Mouse (Mus musculus) testis, adult 2 months (tissue): ENCODE data around the gene Zfp248.

Experiments
- CTCF ChIP-seq: fragments of 200-500 bp; IDR thresholded peaks from 2 replicates; pipeline ENCODE4 v1.5.1; 2012; ENCODE audit warnings: low read depth, mild to moderate bottlenecking, inconsistent platforms, low read length, moderate library complexity; ENCODE audit not compliant: control insufficient read depth, insufficient read depth, insufficient replicate concordance
- POLR2A ChIP-seq: fragments of 200-500 bp; IDR thresholded peaks from 2 replicates; pipeline ENCODE4 v1.6.1; 2012; ENCODE audit warnings: low read depth, mild to moderate bottlenecking, inconsistent platforms, low read length, moderate library complexity; ENCODE audit not compliant: control insufficient read depth

DNA sequence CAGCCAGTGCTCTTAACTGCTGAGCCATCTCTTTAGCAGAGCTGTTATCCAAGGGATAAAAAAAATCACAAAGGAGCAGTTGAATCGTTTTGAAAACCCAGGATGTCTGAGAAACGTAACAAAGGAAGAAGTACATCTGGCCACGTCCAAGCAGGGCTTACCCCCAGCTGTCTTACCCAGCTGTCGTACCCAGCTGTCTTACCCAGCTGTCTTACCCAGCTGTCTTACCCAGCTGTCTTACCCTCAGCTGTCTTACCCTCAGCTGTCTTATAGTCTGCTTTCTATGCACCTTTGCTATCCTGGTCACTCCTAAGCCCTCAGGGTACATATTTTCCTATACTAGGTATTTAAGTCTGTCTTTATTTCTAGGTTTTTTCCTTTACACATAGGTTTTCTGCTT, 23.8 kb downstream of the Zfp248 start:
- TF ChIP-seq POLR2A (no peak), CTCF (no peak)
